Mouse (Mus musculus) adrenal gland, adult 8-10 months (tissue): ENCODE results near the gene Gm12569. TPM values are rescaled to one million over a fixed set of nuclear protein-coding genes. Genes with fewer than 3 reads are reported as not detected.
A peak's percentile ranks its signal among the peaks of the same experiment; 100 is the strongest.

ENCODE experiments used
- DNase-seq: peaks from one replicate; pipeline ENCODE4 v3.0.0; 2022
- total RNA-seq, 4 experiments: library from RNA; stranded (reverse); gene quantifications; 2 replicates each; pipeline ENCODE4 v1.2.4; 2022

Gm12569 gene
- total RNA-seq = not detected

GRCm38 (mm10) chr11:51220308-51220707, at the start of gene Gm12569:
Gene Gm12569 (plus strand): TSS chr11:51220473.
- DNase-seq = no peak

GRCm38 (mm10) chr11:51202726-51203125, 17.5 kb upstream of the Gm12569 start:
- DNase-seq = no peak

- DNase-seq = peak; percentile 29
Observed at GRCm38 (mm10) chr11:51207758-51208157, 12.5 kb upstream of the Gm12569 start.

- DNase-seq = no peak
Observed at GRCm38 (mm10) chr11:51211426-51211825, 8.8 kb upstream of the Gm12569 start.

- no peak for DNase-seq
Observed at GRCm38 (mm10) chr11:51214021-51214420, 6.3 kb upstream of the Gm12569 start.

GRCm38 (mm10) chr11:51219396-51219980, 785 bp upstream of the Gm12569 start:
- DNase-seq = no peak

GRCm38 (mm10) chr11:51227104-51227503, 6.8 kb downstream of the Gm12569 start:
- no peak for DNase-seq

GRCm38 (mm10) chr11:51234626-51235025, 14.4 kb downstream of the Gm12569 start:
- DNase-seq = no peak

- DNase-seq = no peak
Observed at GRCm38 (mm10) chr11:51242897-51243296, 22.6 kb downstream of the Gm12569 start.

- no peak for DNase-seq
Observed at GRCm38 (mm10) chr11:51257006-51257405, 36.7 kb downstream of the Gm12569 start.

- DNase-seq = no peak
Observed at GRCm38 (mm10) chr11:51261680-51262219, 41.5 kb downstream of the Gm12569 start, which contains the start of gene Clk4. Gene Clk4 (plus strand): TSS chr11:51261730.

GRCm38 (mm10) chr11:51262342-51263285, 42.3 kb downstream of the Gm12569 start, which contains the start of gene BC049762:
Gene BC049762 (minus strand): TSS chr11:51263046.
- DNase-seq = peak; percentile 98

- peak; percentile 60 for DNase-seq
Observed at GRCm38 (mm10) chr11:51263286-51263831, 43.1 kb downstream of the Gm12569 start.

GRCm38 (mm10) chr11:51264352-51264751, 44.1 kb downstream of the Gm12569 start:
- peak; percentile 53 for DNase-seq

- DNase-seq = no peak
Observed at GRCm38 (mm10) chr11:51265326-51265725, 45.1 kb downstream of the Gm12569 start.

- no peak for DNase-seq
Observed at GRCm38 (mm10) chr11:51274418-51274817, 54.1 kb downstream of the Gm12569 start.

Other genes starting within 250 kb of the Gm12569 start
- gene Olfr1377, start 238.5 kb upstream of the Gm12569 start, total RNA-seq = not detected
- not detected for gene Olfr51, start 216.9 kb upstream of the Gm12569 start, total RNA-seq
- gene Olfr54, start 206.2 kb upstream of the Gm12569 start, total RNA-seq = under 1 TPM; 0.15 to 0.91 (median 0.39) TPM
- not detected for gene Olfr1375, start 172.4 kb upstream of the Gm12569 start, total RNA-seq
- 10 to 100 TPM in 2 of 4 experiments, 1 to 10 TPM in 2; 5.7 to 12.4 (median 9.7) TPM for gene Zfp354a, start 161.2 kb upstream of the Gm12569 start, total RNA-seq
- gene Clk4, start 41.3 kb downstream of the Gm12569 start, total RNA-seq = 100 to 1,000 TPM in 2 of 4 experiments, 10 to 100 TPM in 2; 68.4 to 151 (median 112) TPM
- gene BC049762, start 42.6 kb downstream of the Gm12569 start, total RNA-seq = under 1 TPM in 3 of 4 experiments, not detected in 1; 0.49 to 0.66 (median 0.54) TPM
- 10 to 100 TPM in 2 of 4 experiments, 1 to 10 TPM in 2; 2.3 to 14.3 (median 6.9) TPM for gene Col23a1, start 69.4 kb downstream of the Gm12569 start, total RNA-seq